Mouse (Mus musculus): ENCODE data around the gene Actr8. TPM values are rescaled to one million over a fixed set of nuclear protein-coding genes. Genes with fewer than 3 reads are reported as not detected.

Actr8 gene
- polyA plus RNA-seq (2014; fragmentation: Illumina TruSeq; extraction: RNeasy Lipid Tissue Mini Kit (QIAGEN cat#74804); ENCODE audit: low read depth, low replicate concordance): 16.1 TPM

GRCm38 (mm10) chr14:29978254-29979204 is at the start of gene Actr8:
TSS of gene Actr8 (plus strand) at chr14:29978337.

DNA sequence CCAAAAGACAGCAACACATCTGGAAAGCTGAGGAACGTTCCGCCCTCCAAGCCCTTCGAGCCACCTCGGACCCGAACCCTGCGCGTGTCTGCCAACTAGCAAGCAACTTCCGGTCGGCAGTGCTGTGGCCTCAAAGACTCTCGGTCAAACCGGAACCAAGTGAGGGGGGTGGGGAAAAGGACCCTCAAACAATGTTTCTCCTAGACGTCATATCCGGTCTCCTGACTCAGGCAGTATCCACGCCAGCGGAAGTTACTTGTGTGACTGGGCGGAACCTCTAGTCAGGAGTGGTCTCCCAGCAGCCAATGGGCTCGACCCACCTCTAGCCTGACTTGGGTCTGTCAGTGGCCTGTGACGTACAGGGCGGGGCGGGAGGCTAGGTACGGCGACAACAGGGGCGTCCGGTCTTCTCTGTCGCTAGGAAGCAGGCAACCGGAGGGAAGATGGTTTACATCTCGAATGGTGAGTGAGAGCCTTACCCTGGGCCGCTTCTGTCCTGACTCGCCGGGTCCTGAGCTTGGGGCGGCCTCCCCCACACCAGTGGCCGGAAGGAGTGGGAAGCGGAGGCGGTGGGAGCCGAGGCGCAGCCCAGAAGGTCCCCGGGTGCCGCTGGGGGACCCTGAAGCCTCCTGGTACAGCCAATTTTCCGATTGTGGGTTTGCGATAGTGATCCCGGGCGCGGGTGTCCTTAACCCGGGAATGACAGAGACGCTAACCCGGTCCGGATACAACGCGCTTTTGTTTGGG is 9.9 kb upstream of the Actr8 start, which contains the start of gene Selenok:
Selenok (plus strand) TSS at position 234 of the 747 bp plus-strand sequence.

GRCm38 (mm10) chr14:30008733-30009575 is 30.8 kb downstream of the Actr8 start, which contains the start of the genes Il17rb and Chdh:
TSS of gene Il17rb (minus strand) at chr14:30008896.
TSS of gene Chdh (plus strand) at chr14:30009023.

Other genes with a start within 250 kb of the Actr8 start
- gene Selenok, start 10.0 kb upstream of the Actr8 start, polyA plus RNA-seq (2014; fragmentation: Illumina TruSeq; extraction: RNeasy Lipid Tissue Mini Kit (QIAGEN cat#74804); ENCODE audit: low read depth, low replicate concordance): 120 TPM
- gene Il17rb, start 30.6 kb downstream of the Actr8 start, polyA plus RNA-seq (2014; fragmentation: Illumina TruSeq; extraction: RNeasy Lipid Tissue Mini Kit (QIAGEN cat#74804); ENCODE audit: low read depth, low replicate concordance): 1.3 TPM
- gene Chdh, start 30.7 kb downstream of the Actr8 start, polyA plus RNA-seq (2014; fragmentation: Illumina TruSeq; extraction: RNeasy Lipid Tissue Mini Kit (QIAGEN cat#74804); ENCODE audit: low read depth, low replicate concordance): 35.4 TPM